Mouse (Mus musculus): ENCODE data around the gene Cfdp1. TPM values are rescaled to one million over a fixed set of nuclear protein-coding genes. Genes with fewer than 3 reads are reported as not detected.

Cfdp1 gene
- total and polyA plus RNA-seq, 3 experiments = 26.1 to 229 (median 160) TPM

- peaks cover 7% of the 10 kb centered on the region for H3K4me1 ChIP-seq (ENCODE audit: insufficient read depth, low read depth, low read length)
- no peak for TF ChIP-seq GATA2 (IDR thresholded peaks at IDR 0.05; ENCODE audit: borderline replicate concordance, low read depth, low read length)
- no peak for TF ChIP-seq TAL1 (conservative IDR thresholded peaks at IDR 0.05; ENCODE audit: low read depth, low read length)
- no peak for TF ChIP-seq CTCF (IDR thresholded peaks at IDR 0.05; ENCODE audit: low read depth, low read length)
- TF ChIP-seq GATA1 (IDR thresholded peaks at IDR 0.05; ENCODE audit: borderline replicate concordance, low read length) = no peak
- TF ChIP-seq POLR2AphosphoS5 (IDR thresholded peaks at IDR 0.05; ENCODE audit: insufficient replicate concordance, low read depth, low read length) = no peak
- H3K27me3 ChIP-seq (ENCODE audit: insufficient read depth, low read length) = no peaks in the 10 kb centered on the region
- DNase-seq (ENCODE audit: low spot score) (no peak), ATAC-seq (ENCODE audit: extremely low read depth, insufficient number of reproducible peaks, low FRiP score, poor library complexity, severe bottlenecking) (no peak)
- H3K4me3 ChIP-seq (ENCODE audit: low read depth, low read length) = no peak overlapping the region
- peaks cover 83% of the 10 kb centered on the region for H3K36me3 ChIP-seq (replicated peaks)
- no peaks in the 10 kb centered on the region for H3K9me3 ChIP-seq (replicated peaks)
Observed at GRCm38 (mm10) chr8:111812835-111813234, 41.3 kb downstream of the Cfdp1 start.

- no peaks in the 10 kb centered on the region for H3K27me3 ChIP-seq (ENCODE audit: insufficient read depth, low read length)
- no peaks in the 10 kb centered on the region for H3K9me3 ChIP-seq (replicated peaks)
- no peak overlapping the region for H3K4me3 ChIP-seq (ENCODE audit: low read depth, low read length)
- no peak for TF ChIP-seq GATA2 (IDR thresholded peaks at IDR 0.05; ENCODE audit: borderline replicate concordance, low read depth, low read length)
- no peak for TF ChIP-seq TAL1 (conservative IDR thresholded peaks at IDR 0.05; ENCODE audit: low read depth, low read length)
- TF ChIP-seq POLR2AphosphoS5 (IDR thresholded peaks at IDR 0.05; ENCODE audit: insufficient replicate concordance, low read depth, low read length) = no peak
- ATAC-seq (ENCODE audit: extremely low read depth, insufficient number of reproducible peaks, low FRiP score, poor library complexity, severe bottlenecking) = no peak
- H3K36me3 ChIP-seq (replicated peaks) = peaks cover 85% of the 10 kb centered on the region
- peaks cover 7% of the 10 kb centered on the region for H3K4me1 ChIP-seq (ENCODE audit: insufficient read depth, low read depth, low read length)
- DNase-seq (ENCODE audit: low spot score) = no peak
Observed at GRCm38 (mm10) chr8:111810656-111811336, 43.3 kb downstream of the Cfdp1 start.

- peaks cover 84% of the 10 kb centered on the region for H3K36me3 ChIP-seq (replicated peaks)
- ATAC-seq (ENCODE audit: extremely low read depth, insufficient number of reproducible peaks, low FRiP score, poor library complexity, severe bottlenecking) (no peak), DNase-seq (ENCODE audit: low spot score) (no peak)
- peaks cover 7% of the 10 kb centered on the region for H3K4me1 ChIP-seq (ENCODE audit: insufficient read depth, low read depth, low read length)
- TF ChIP-seq GATA1 (IDR thresholded peaks at IDR 0.05; ENCODE audit: borderline replicate concordance, low read length) (no peak), GATA2 (IDR thresholded peaks at IDR 0.05; ENCODE audit: borderline replicate concordance, low read depth, low read length) (no peak), POLR2AphosphoS5 (IDR thresholded peaks at IDR 0.05; ENCODE audit: insufficient replicate concordance, low read depth, low read length) (no peak), CTCF (IDR thresholded peaks at IDR 0.05; ENCODE audit: low read depth, low read length) (no peak), TAL1 (conservative IDR thresholded peaks at IDR 0.05; ENCODE audit: low read depth, low read length) (no peak)
- no peaks in the 10 kb centered on the region for H3K27me3 ChIP-seq (ENCODE audit: insufficient read depth, low read length)
- H3K4me3 ChIP-seq (ENCODE audit: low read depth, low read length) = no peak overlapping the region
- H3K9me3 ChIP-seq (replicated peaks) = no peaks in the 10 kb centered on the region
Observed at GRCm38 (mm10) chr8:111808891-111809622, 45.0 kb downstream of the Cfdp1 start.

GRCm38 (mm10) chr8:111808006-111808405 lies 46.1 kb downstream of the Cfdp1 start:
- peaks cover 85% of the 10 kb centered on the region for H3K36me3 ChIP-seq (replicated peaks)
- no peaks in the 10 kb centered on the region for H3K27me3 ChIP-seq (ENCODE audit: insufficient read depth, low read length)
- no peak for TF ChIP-seq GATA1 (IDR thresholded peaks at IDR 0.05; ENCODE audit: borderline replicate concordance, low read length)
- TF ChIP-seq TAL1 (conservative IDR thresholded peaks at IDR 0.05; ENCODE audit: low read depth, low read length) = no peak
- TF ChIP-seq CTCF (IDR thresholded peaks at IDR 0.05; ENCODE audit: low read depth, low read length) = no peak
- no peak for TF ChIP-seq GATA2 (IDR thresholded peaks at IDR 0.05; ENCODE audit: borderline replicate concordance, low read depth, low read length)
- no peak for TF ChIP-seq POLR2AphosphoS5 (IDR thresholded peaks at IDR 0.05; ENCODE audit: insufficient replicate concordance, low read depth, low read length)

GRCm38 (mm10) chr8:111803362-111803761 lies 50.7 kb downstream of the Cfdp1 start:
- ATAC-seq (ENCODE audit: extremely low read depth, insufficient number of reproducible peaks, low FRiP score, poor library complexity, severe bottlenecking) (no peak), DNase-seq (ENCODE audit: low spot score) (no peak)
- H3K36me3 ChIP-seq (replicated peaks) = peaks cover 82% of the 10 kb centered on the region
- no peaks in the 10 kb centered on the region for H3K27me3 ChIP-seq (ENCODE audit: insufficient read depth, low read length)
- no peaks in the 10 kb centered on the region for H3K4me1 ChIP-seq (ENCODE audit: insufficient read depth, low read depth, low read length)
- H3K4me3 ChIP-seq (ENCODE audit: low read depth, low read length) = no peak overlapping the region
- no peaks in the 10 kb centered on the region for H3K9me3 ChIP-seq (replicated peaks)
- no peak for TF ChIP-seq CTCF (IDR thresholded peaks at IDR 0.05; ENCODE audit: low read depth, low read length)
- no peak for TF ChIP-seq GATA1 (IDR thresholded peaks at IDR 0.05; ENCODE audit: borderline replicate concordance, low read length)
- no peak for TF ChIP-seq TAL1 (conservative IDR thresholded peaks at IDR 0.05; ENCODE audit: low read depth, low read length)
- no peak for TF ChIP-seq GATA2 (IDR thresholded peaks at IDR 0.05; ENCODE audit: borderline replicate concordance, low read depth, low read length)
- no peak for TF ChIP-seq POLR2AphosphoS5 (IDR thresholded peaks at IDR 0.05; ENCODE audit: insufficient replicate concordance, low read depth, low read length)

More at GRCm38 (mm10) chr8:111808006-111808405, 46.1 kb downstream of the Cfdp1 start:
- DNase-seq (ENCODE audit: low spot score) (no peak), ATAC-seq (ENCODE audit: extremely low read depth, insufficient number of reproducible peaks, low FRiP score, poor library complexity, severe bottlenecking) (no peak)
- Histone ChIP-seq H3K9me3 (replicated peaks) (no peaks in the 10 kb centered on the region), H3K4me3 (ENCODE audit: low read depth, low read length) (no peak overlapping the region), H3K4me1 (ENCODE audit: insufficient read depth, low read depth, low read length) (peaks cover 2% of the 10 kb centered on the region; the same call in 1 of the 2 replicates)

GRCm38 (mm10) chr8:111802256-111802655 lies 51.8 kb downstream of the Cfdp1 start:
- no peak for ATAC-seq (ENCODE audit: extremely low read depth, insufficient number of reproducible peaks, low FRiP score, poor library complexity, severe bottlenecking)
- Histone ChIP-seq H3K27me3 (ENCODE audit: insufficient read depth, low read length) (no peaks in the 10 kb centered on the region), H3K4me1 (ENCODE audit: insufficient read depth, low read depth, low read length) (no peaks in the 10 kb centered on the region), H3K4me3 (ENCODE audit: low read depth, low read length) (no peak overlapping the region), H3K9me3 (replicated peaks) (no peaks in the 10 kb centered on the region), H3K36me3 (replicated peaks) (peaks cover 84% of the 10 kb centered on the region)
- TF ChIP-seq POLR2AphosphoS5 (IDR thresholded peaks at IDR 0.05; ENCODE audit: insufficient replicate concordance, low read depth, low read length) = no peak
- TF ChIP-seq GATA2 (IDR thresholded peaks at IDR 0.05; ENCODE audit: borderline replicate concordance, low read depth, low read length) = no peak
- TF ChIP-seq CTCF (IDR thresholded peaks at IDR 0.05; ENCODE audit: low read depth, low read length) = no peak
- no peak for TF ChIP-seq TAL1 (conservative IDR thresholded peaks at IDR 0.05; ENCODE audit: low read depth, low read length)
- TF ChIP-seq GATA1 (IDR thresholded peaks at IDR 0.05; ENCODE audit: borderline replicate concordance, low read length) = no peak
- no peak for DNase-seq (ENCODE audit: low spot score)
